Mouse (Mus musculus) liver, embryonic 14.5 days (tissue): ENCODE data around the gene Ifnz.
"Not testable (repeated sequence)": the region's sequence is repeated elsewhere in the genome, so short reads cannot be mapped to it uniquely, and the experiment has no call there.

Source experiments
- CTCF ChIP-seq: IDR thresholded peaks from 2 replicates; pipeline ENCODE4 v1.5.1; 2016; ENCODE audit warnings: antibody characterized with exemption, low read depth, control low read depth
- EP300 ChIP-seq: IDR thresholded peaks from 2 replicates; pipeline ENCODE4 v1.6.1; 2016; ENCODE audit warnings: antibody characterized with exemption, low read depth

GRCm38 (mm10) chr4:88788402-88788801, 6.5 kb downstream of the Ifnz start, which contains the start of gene Gm13277:
- TF ChIP-seq CTCF: peak; percentile 66
- TF ChIP-seq EP300: not testable (repeated sequence)
